Mouse (Mus musculus): ENCODE results near the gene Clptm1. TPM values are rescaled to one million over a fixed set of nuclear protein-coding genes. Genes with fewer than 3 reads are reported as not detected.

Clptm1 gene
- polyA plus RNA-seq, 1 experiment from 2014 or later: 70.6 TPM

DNA sequence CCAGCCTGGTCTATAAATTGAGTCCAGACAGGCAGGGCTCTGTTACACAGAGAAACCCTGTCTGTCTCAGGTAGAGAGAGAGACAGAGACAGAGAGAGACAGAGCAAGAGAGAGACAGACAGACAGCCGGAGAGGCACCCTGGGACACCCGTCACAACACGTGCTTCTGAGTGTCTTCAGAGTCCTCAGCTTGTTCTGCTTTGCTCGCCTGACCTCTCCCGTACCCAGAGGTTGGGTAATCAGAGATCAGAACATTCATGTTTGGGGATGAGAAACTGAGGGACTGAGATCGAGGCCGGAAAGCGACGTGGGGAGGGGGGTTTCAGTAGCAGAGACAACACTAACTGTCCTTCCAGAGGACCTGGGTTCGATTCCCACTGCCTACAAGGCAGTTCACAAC is 11.0 kb upstream of the Clptm1 start:
- Histone ChIP-seq H3K9me3 (ENCODE audit: control insufficient read depth) (no peaks in the 10 kb centered on the region), H3K27me3 (replicated peaks; ENCODE audit: control insufficient read depth, insufficient read depth, low read length) (no peaks in the 10 kb centered on the region), H3K4me1 (replicated peaks; ENCODE audit: control insufficient read depth, insufficient read depth, low read length) (peaks cover 3% of the 10 kb centered on the region; the same call in 1 of the 2 replicates), H3K4me2 (replicated peaks; ENCODE audit: low read depth) (peak overlapping the region; percentile 47), H3K4me3 (ENCODE audit: low read depth, low read length) (peak overlapping the region; percentile 38), H3K36me3 (ENCODE audit: control insufficient read depth, insufficient read depth) (no peaks in the 10 kb centered on the region), H3K9ac (ENCODE audit: low read depth, low read length) (peak overlapping the region; percentile 48), H3K27ac (ENCODE audit: low read depth, low read length) (peak overlapping the region; percentile 76)
- WGBS: 62% methylated on average over 10 of the region's 10 CpGs
- no peak for TF ChIP-seq CTCF (IDR thresholded peaks at IDR 0.05; ENCODE audit: low read depth)
- ATAC-seq: no peak

DNA sequence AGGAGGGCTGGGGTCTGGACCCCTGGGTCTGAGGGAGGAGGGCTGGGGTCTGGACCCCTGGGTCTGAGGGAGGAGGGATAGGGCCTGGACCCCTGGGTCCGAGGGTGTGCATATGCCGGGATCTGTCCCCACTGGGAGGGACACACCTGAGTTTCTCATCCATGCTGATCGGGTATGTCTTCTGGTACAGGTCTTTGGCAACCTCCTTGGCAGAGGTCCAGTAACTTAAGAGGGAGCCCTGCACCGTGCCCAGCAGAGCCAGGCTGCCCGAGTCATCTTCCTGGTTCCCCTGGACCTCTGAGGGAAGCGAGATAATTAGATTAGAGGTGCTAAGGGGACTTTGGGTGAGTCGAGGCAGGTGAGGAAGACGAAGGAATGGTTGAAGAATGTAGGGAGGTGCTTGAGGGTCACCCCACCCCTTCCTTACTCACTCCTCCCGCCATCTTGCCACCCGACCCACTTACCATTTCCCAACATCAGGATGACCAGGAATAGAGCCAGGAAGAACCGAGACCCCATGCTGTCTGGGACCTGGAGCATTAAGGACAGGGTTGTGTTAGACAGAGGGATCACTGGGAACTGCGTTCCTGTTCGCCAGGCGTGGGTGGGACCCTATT is 8.4 kb upstream of the Clptm1 start:
- no peaks in the 10 kb centered on the region for H3K36me3 ChIP-seq (ENCODE audit: control insufficient read depth, insufficient read depth)
- no peak for ATAC-seq
- no peak overlapping the region for H3K9ac ChIP-seq (ENCODE audit: low read depth, low read length)
- no peak for TF ChIP-seq CTCF (IDR thresholded peaks at IDR 0.05; ENCODE audit: low read depth)
- H3K4me1 ChIP-seq (replicated peaks; ENCODE audit: control insufficient read depth, insufficient read depth, low read length): peaks cover 3% of the 10 kb centered on the region; the same call in 1 of the 2 replicates
- H3K27me3 ChIP-seq (replicated peaks; ENCODE audit: control insufficient read depth, insufficient read depth, low read length): no peaks in the 10 kb centered on the region
- peak overlapping the region; percentile 41 for H3K4me2 ChIP-seq (replicated peaks; ENCODE audit: low read depth)
- H3K4me3 ChIP-seq (ENCODE audit: low read depth, low read length): no peak overlapping the region
- H3K27ac ChIP-seq (ENCODE audit: low read depth, low read length): no peak overlapping the region
- 48% methylated on average over 14 of the region's 14 CpGs for WGBS
- H3K9me3 ChIP-seq (ENCODE audit: control insufficient read depth): no peaks in the 10 kb centered on the region

DNA sequence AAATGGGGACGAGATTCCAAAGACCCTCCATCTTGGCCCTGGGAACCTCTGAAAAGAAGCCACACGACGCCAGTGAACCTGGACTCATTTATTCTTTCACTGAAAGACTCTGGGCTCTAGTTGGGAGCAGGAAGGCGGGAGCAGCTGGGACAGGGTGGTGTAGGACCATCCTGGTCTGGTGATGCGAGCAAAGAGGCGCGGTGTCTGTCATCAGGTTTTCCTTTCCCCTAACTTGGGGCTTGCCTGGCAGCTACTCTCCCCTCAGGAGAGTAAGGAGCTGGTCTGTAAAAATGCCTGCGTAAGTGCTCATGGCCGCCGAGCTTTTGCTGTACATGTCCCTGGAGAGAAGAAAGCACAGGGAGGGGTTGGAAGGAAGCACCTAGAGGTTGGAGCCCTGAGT is 6.7 kb upstream of the Clptm1 start:
- H3K9ac ChIP-seq (ENCODE audit: low read depth, low read length): no peak overlapping the region
- H3K4me2 ChIP-seq (replicated peaks; ENCODE audit: low read depth): no peak overlapping the region
- H3K9me3 ChIP-seq (ENCODE audit: control insufficient read depth): no peaks in the 10 kb centered on the region
- no peak overlapping the region for H3K27ac ChIP-seq (ENCODE audit: low read depth, low read length)
- TF ChIP-seq CTCF (IDR thresholded peaks at IDR 0.05; ENCODE audit: low read depth): no peak
- H3K4me1 ChIP-seq (replicated peaks; ENCODE audit: control insufficient read depth, insufficient read depth, low read length): no peaks in the 10 kb centered on the region
- 73% methylated on average over 10 of the region's 10 CpGs for WGBS
- no peak overlapping the region for H3K4me3 ChIP-seq (ENCODE audit: low read depth, low read length)
- ATAC-seq: no peak
- H3K27me3 ChIP-seq (replicated peaks; ENCODE audit: control insufficient read depth, insufficient read depth, low read length): no peaks in the 10 kb centered on the region
- no peaks in the 10 kb centered on the region for H3K36me3 ChIP-seq (ENCODE audit: control insufficient read depth, insufficient read depth)

DNA sequence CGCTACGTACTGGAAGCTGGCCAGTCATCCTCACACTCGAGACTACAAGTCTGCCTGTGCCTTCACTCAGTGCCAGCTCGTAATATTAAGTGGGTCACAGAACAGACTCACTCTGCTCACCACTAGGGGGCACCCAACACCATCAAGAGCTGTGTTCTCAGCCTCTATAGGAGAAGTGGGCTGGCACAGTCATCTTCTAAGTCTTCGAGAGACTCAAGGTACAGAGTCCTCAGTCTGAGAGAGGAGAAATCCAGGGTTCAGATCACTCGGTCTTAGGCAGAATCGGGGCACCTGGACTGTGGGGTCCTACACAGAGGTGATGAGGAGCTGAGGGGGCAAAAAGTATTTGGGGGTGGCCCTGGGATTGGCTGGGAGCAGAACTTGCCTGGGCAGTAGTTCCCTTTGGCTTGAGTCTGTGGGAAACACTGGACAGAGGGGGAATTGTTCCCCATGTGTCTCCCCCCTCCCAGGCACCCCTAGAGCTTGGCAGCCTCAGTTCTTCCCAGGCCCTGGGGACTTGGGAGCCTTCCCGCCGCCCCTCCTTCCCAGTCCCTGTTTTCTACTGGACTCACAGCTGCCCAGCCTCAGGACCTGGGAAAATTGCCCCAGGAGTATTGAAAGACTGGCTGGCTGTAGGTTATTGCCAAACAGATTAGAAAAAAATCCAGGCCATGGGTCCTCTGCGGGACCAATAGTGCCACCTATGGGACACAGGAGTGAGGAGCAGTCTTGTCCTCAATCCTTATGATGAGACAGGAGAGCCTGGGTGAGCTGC is 4.3 kb upstream of the Clptm1 start:
- peak overlapping the region; percentile 55 for H3K4me2 ChIP-seq (replicated peaks; ENCODE audit: low read depth)
- H3K9me3 ChIP-seq (ENCODE audit: control insufficient read depth): no peaks in the 10 kb centered on the region
- H3K27ac ChIP-seq (ENCODE audit: low read depth, low read length): peak overlapping the region; percentile 89
- H3K9ac ChIP-seq (ENCODE audit: low read depth, low read length): peak overlapping the region; percentile 47; the same call in 1 of the 2 replicates
- H3K36me3 ChIP-seq (ENCODE audit: control insufficient read depth, insufficient read depth): no peaks in the 10 kb centered on the region
- WGBS: 7% methylated on average over 10 of the region's 10 CpGs
- H3K4me1 ChIP-seq (replicated peaks; ENCODE audit: control insufficient read depth, insufficient read depth, low read length): peaks cover 6% of the 10 kb centered on the region; the same call in 1 of the 2 replicates
- H3K27me3 ChIP-seq (replicated peaks; ENCODE audit: control insufficient read depth, insufficient read depth, low read length): no peaks in the 10 kb centered on the region
- ATAC-seq: peak; percentile 71
- TF ChIP-seq CTCF (IDR thresholded peaks at IDR 0.05; ENCODE audit: low read depth): peak; percentile 99
- no peak overlapping the region for H3K4me3 ChIP-seq (ENCODE audit: low read depth, low read length)

DNA sequence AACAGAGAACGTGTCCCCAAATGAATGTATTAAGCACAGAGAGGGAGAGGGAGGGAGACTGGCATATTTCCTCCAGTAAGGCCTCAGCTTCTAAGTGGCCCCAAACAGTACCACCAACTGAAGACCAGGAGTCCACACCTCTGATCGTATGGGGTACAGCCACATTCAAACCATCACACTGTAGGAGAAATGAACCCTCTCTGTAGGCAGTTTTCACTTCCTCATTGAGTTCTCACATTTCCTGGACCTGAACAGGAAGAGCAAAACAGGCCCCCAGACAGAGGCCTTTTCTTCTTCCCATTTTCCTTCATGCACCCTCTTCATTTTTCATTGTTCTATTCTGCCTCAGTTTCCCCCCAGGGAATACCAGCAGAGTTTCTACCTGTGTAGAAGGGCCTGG is 2.6 kb upstream of the Clptm1 start:
- Histone ChIP-seq H3K9ac (ENCODE audit: low read depth, low read length) (no peak overlapping the region), H3K36me3 (ENCODE audit: control insufficient read depth, insufficient read depth) (no peaks in the 10 kb centered on the region), H3K27ac (ENCODE audit: low read depth, low read length) (no peak overlapping the region), H3K4me1 (replicated peaks; ENCODE audit: control insufficient read depth, insufficient read depth, low read length) (peaks cover 10% of the 10 kb centered on the region; the same call in 1 of the 2 replicates), H3K9me3 (ENCODE audit: control insufficient read depth) (no peaks in the 10 kb centered on the region), H3K27me3 (replicated peaks; ENCODE audit: control insufficient read depth, insufficient read depth, low read length) (no peaks in the 10 kb centered on the region), H3K4me3 (ENCODE audit: low read depth, low read length) (no peak overlapping the region), H3K4me2 (replicated peaks; ENCODE audit: low read depth) (no peak overlapping the region)
- no peak for TF ChIP-seq CTCF (IDR thresholded peaks at IDR 0.05; ENCODE audit: low read depth)
- 90% methylated on average over 2 of the region's 2 CpGs for WGBS
- no peak for ATAC-seq

DNA sequence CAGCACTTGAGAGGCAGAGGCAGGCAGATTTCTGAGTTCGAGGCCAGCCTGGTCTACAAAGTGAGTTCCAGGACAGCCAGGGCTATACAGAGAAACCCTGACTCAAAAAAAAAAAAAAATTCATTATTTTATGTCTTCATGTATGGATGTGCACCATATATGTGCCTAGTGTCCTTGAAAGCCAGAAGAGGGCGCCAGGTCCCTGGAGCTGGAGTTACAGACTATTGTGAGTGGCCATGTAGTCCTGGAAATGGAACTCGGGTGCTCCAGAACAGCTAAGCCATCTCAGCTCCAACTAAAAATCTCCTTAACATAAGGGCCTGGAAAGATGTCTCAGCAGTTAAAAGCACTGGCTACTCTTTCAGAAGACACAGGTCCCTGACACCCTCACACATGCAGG is 1.9 kb upstream of the Clptm1 start:
- no peak overlapping the region for H3K4me2 ChIP-seq (replicated peaks; ENCODE audit: low read depth)
- WGBS: 68% methylated on average over 3 of the region's 3 CpGs
- H3K4me3 ChIP-seq (ENCODE audit: low read depth, low read length): no peak overlapping the region
- no peak overlapping the region for H3K27ac ChIP-seq (ENCODE audit: low read depth, low read length)
- no peaks in the 10 kb centered on the region for H3K9me3 ChIP-seq (ENCODE audit: control insufficient read depth)
- no peaks in the 10 kb centered on the region for H3K27me3 ChIP-seq (replicated peaks; ENCODE audit: control insufficient read depth, insufficient read depth, low read length)
- peaks cover 10% of the 10 kb centered on the region; the same call in 1 of the 2 replicates for H3K4me1 ChIP-seq (replicated peaks; ENCODE audit: control insufficient read depth, insufficient read depth, low read length)
- H3K9ac ChIP-seq (ENCODE audit: low read depth, low read length): no peak overlapping the region
- TF ChIP-seq CTCF (IDR thresholded peaks at IDR 0.05; ENCODE audit: low read depth): peak; percentile 58
- no peak for ATAC-seq
- peaks cover 4% of the 10 kb centered on the region; the same call in 1 of the 2 replicates for H3K36me3 ChIP-seq (ENCODE audit: control insufficient read depth, insufficient read depth)

Measured in intestine, postnatal 0 days (tissue).